Mouse (Mus musculus) hematopoietic multipotent progenitor cell, adult 10-12 weeks (in vitro differentiated cells): ENCODE results near the gene Cx3cr1. TPM values are rescaled to one million over a fixed set of nuclear protein-coding genes. Genes with fewer than 3 reads are reported as not detected.

Source experiments
- polyA plus RNA-seq: library from polyadenylated mRNA; stranded (reverse); fragments of >175 nt; gene quantifications from 2 replicates; pipeline ENCODE4 v1.2.3, GENCODE M21; 2012; ENCODE audit warnings: low replicate concordance

Cx3cr1 gene
- polyA plus RNA-seq = 3.5 and 3.8 TPM in 2 replicates

DNA sequence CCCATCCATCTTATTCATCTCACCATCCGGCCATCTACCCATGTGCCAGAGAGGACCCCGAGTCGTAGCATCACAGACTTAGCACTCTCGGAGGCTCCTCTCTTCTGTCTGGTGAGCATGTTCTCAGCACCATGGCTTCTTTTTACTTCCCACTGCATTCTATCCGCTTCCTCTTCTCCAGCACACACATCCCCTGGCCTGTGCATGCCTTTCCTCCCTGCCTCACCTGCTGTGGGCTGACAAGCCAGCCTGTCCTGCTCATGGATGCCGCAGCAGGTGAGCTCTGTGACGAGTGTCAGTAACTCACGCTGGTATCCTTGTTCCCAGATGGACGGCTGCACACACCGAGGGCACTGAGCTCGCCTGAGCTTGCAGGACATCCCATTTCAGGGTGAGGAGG, at the start of gene Cx3cr1:
TSS of gene Cx3cr1 (minus strand) at position 101 of the 400 bp plus-strand sequence.

DNA sequence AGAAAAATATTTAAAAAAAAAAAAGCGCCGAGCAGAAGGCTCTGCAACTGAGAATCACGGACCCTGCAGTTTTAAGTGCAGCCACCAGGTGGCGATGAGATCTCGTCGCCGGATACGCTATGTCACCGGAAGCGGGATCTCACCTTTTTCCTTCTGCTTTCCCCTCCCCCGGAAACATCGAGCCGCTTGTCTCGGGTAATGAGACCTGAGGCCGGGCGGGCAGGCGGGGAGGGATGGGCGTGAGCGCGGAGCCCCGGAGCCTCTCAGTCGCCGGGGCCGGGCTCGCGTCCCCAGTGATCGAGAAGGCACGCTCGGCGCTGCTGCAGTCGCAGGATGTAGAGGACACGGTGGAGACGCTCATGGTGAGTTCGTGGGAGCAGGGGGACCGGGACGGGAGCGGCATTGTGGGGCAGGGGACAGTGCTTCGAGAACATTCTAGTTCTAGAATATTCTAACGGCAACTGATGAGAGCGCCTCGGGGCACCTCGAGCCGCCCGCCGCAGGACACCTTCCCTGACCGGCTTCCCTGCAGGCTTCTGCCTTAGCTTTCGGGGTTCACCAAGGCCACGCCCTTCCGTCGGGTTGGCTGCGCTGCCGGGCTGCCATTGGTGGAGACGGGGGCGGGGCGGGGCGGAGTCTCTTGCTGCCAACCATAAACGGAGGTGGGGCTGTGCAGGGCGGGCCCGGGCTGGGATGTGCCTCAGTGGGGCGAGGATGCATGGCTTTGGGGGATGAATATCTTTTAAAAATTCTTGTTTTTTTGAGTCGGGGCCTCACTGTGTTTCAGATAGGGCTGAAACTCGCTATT, 40.7 kb upstream of the Cx3cr1 start, which contains the start of gene Slc25a38:
TSS of gene Slc25a38 (plus strand) at position 164 of the 808 bp plus-strand sequence.

DNA sequence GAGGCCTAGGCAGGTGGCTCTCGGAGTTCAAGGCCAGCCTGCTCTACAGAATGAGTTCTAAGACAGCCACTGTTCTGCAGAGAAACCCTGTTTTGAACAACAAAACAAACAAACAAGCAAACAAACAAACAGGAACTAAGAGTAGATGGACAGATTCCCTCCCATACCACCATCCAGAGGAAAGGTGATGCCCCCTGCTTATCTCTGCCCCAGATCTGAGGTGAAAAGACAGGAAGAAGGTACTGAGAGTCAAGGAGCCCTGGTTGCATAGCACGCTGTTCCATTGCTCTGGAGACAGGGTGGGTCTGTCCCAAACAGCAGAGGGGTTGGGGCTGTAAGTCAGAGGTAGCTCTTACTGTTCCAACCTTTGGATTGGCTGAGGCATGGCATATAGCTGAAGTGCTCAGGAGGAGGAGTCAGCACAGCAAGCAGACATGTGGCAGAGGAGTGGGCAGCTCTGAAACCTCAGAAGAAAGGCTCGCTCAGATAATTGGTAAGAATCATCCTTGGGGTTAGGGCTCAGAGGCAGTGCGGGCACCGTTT, 22.1 kb upstream of the Cx3cr1 start, which contains the start of gene Ccr8:
TSS of gene Ccr8 (plus strand) at position 419 of the 543 bp plus-strand sequence.

DNA sequence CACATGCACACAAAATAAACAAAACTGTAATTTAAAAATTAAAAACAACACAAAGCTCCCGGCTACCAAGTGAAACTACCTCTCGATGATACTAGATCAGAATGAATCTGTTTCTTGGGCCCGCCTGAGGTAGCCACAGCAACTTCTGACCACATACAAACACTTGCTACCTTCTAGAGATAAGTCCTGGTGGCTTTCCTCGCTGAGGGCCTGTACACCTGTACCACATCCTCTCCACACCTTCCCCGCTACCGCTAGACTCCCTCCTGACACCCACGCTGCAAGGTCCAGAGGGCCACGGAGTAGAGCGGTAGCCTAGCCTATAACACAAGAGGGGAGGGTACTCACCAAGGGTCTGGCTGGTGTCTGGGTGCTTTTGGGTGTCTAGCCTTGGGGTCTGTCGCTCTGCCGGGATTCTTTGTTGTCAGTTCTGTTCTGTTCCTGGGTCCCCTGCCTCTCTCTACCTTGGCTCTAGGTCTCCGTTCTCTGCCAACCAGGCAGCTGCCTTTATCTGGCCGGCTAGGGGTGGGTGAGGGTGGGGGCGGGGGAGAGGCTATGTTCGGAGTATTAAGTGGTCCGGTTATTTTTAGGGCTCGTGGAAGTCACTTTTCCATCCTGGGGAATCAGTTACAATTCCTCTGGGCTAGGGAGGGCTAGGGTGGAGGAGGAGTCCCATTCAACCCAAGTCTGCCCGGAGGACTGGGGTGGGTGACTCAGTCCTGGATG, 46.4 kb downstream of the Cx3cr1 start, which contains the start of gene Xirp1:
TSS of gene Xirp1 (minus strand) at position 513 of the 726 bp plus-strand sequence.

DNA sequence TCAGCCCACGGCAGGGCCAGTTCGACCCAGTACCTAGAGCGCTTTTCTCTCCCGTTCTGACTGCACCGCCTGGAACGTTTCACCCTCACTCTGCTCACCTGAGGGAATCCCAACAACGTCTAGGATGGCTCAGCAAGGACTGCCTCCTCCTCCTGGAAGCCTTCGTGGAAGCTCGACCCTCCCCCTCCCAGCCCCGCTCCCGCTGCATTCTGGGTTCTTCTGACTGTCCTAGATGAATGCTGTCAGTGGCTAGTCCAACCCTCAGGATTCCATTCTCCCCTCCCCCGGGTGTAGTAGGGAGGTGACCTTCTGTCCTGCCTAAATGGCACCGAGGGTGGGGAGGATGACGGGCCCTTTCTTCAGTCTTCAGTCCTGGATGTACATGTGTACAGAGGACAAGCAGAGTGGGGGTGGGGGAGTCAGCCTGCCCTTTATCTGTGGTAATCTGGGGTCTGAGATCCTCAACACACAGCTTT, 85.1 kb downstream of the Cx3cr1 start, which contains the start of gene Csrnp1:
TSS of gene Csrnp1 (minus strand) at position 123 of the 476 bp plus-strand sequence.

DNA sequence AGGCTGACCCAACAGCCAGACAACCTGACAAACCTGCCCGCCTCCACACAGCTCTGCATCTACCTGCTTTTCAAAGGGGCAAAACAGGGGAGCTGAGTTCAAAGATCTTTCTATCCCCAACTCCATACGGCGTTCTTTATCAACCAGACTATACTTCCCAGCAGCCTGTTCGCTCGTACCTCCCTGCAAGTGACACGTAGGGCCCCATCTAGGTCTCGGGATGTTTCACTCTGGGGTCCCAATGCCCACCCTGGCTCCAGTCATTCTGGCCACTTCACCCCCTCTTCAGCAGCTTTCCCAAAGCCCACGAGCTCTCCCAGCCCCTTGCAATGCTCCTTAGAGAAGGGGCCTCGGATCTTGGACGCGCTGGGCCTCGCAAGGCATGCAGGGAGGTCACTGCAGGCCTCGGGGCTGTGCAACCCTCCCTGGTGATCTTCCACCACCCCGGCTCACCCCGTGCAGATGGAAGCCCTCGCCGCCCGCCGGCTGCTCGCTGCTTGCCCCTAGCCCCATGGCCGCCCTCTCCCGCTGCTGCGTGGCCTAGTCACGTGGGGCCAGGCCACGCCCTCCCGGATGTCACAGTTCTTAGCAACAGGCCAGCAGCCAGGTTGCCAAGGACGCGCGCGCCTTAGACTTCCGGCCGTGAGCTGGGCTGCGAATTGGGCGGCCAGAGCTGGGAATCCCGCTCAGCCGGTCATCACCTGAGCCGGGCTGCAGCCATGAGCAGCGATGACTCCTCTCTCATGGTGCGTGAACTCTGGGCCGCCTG, 132.5 kb downstream of the Cx3cr1 start, which contains the start of the genes Gorasp1 and Ttc21a:
TSS of gene Gorasp1 (minus strand) at position 561 of the 769 bp plus-strand sequence.
TSS of gene Ttc21a (plus strand) at position 602 of the 769 bp plus-strand sequence.

DNA sequence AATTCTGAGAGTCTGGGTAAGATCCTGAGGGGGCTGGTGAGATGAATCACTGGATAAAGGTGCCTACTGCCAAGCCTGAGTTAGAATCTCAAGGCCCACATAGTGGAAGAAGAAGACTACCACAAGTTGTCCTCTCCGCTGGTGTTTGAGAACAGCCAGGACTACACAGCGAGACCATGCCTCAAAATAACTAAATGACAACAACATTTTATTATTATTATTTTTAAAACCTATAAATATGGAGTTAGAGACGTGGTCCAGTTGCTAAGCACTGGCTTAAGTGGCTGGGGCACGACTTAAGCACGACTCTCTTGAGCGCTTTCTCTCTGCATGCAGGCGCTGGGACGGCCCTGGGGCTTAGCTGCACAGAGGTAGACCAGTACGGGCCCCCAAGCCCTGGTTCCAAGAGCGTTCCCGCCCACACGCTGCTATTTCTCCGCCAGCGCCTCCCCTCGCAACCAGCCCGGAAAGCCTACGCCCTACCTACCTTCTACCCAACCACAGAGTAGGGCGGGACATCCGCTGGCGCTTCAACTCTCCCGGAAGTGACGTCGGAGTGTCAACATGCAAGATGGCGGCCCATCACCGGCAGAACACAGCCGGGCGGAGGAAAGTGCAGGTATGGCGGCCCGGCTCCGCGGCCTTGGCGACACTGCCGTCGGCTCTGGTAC, 175.2 kb downstream of the Cx3cr1 start, which contains the start of gene Wdr48:
TSS of gene Wdr48 (plus strand) at position 540 of the 671 bp plus-strand sequence.

Other genes starting within 250 kb of the Cx3cr1 start
- gene Scn11a, start 244.4 kb downstream of the Cx3cr1 start, polyA plus RNA-seq = not detected in 2 replicates
- 14.6 and 18.4 TPM in 2 replicates for gene Wdr48, start 175.0 kb downstream of the Cx3cr1 start, polyA plus RNA-seq
- gene Gorasp1, start 132.3 kb downstream of the Cx3cr1 start, polyA plus RNA-seq = 8.4 and 15.4 TPM in 2 replicates
- gene Ttc21a, start 132.3 kb downstream of the Cx3cr1 start, polyA plus RNA-seq = 0.08 TPM in 1 of 2 replicates, not detected in the other
- gene Csrnp1, start 85.2 kb downstream of the Cx3cr1 start, polyA plus RNA-seq = 101 and 123 TPM in 2 replicates
- not detected in 2 replicates for gene Xirp1, start 46.3 kb downstream of the Cx3cr1 start, polyA plus RNA-seq
- gene Ccr8, start 22.2 kb upstream of the Cx3cr1 start, polyA plus RNA-seq = 0.20 and 0.50 TPM in 2 replicates
- gene Slc25a38, start 40.5 kb upstream of the Cx3cr1 start, polyA plus RNA-seq = 45.2 and 56.2 TPM in 2 replicates
- 1,066 and 10,393 TPM in 2 replicates for gene Rpsa, start 57.8 kb upstream of the Cx3cr1 start, polyA plus RNA-seq
- gene Mobp, start 79.8 kb upstream of the Cx3cr1 start, polyA plus RNA-seq = 0.08 TPM in 1 of 2 replicates, not detected in the other
- 0.51 TPM in 1 of 2 replicates, not detected in the other for gene Myrip, start 231.6 kb upstream of the Cx3cr1 start, polyA plus RNA-seq